Mouse (Mus musculus) limb, embryonic 10.5 days (tissue): ENCODE data around the gene Duox1. TPM values are rescaled to one million over a fixed set of nuclear protein-coding genes. Genes with fewer than 3 reads are reported as not detected.

ENCODE experiments used
- polyA plus RNA-seq: library from polyadenylated mRNA; unstranded; fragments of >200 nt; fragmentation: Nextera tagmentation; extraction: Ambion mirVana; gene quantifications from 2 replicates; pipeline ENCODE4 v1.2.1, GENCODE M21; 2016

Gene Duox1
- polyA plus RNA-seq, 1 experiment from 2014 or later = 0.18 TPM

Other genes starting within 250 kb of the Duox1 start
- 9.8 and 12.1 TPM in 2 replicates for gene Spg11, start 197.3 kb upstream of the Duox1 start, polyA plus RNA-seq
- gene B2m, start 168.0 kb upstream of the Duox1 start, polyA plus RNA-seq = 73.7 and 87.1 TPM in 2 replicates
- gene Trim69, start 155.0 kb upstream of the Duox1 start, polyA plus RNA-seq = 0.08 TPM in 1 of 2 replicates, not detected in the other
- gene Patl2, start 129.5 kb upstream of the Duox1 start, polyA plus RNA-seq = not detected in 2 replicates
- gene Terb2, start 129.4 kb upstream of the Duox1 start, polyA plus RNA-seq = not detected in 2 replicates
- 15.4 and 17.7 TPM in 2 replicates for gene Sord, start 80.9 kb upstream of the Duox1 start, polyA plus RNA-seq
- 0.03 TPM in 1 of 2 replicates, not detected in the other for gene Duox2, start 17.2 kb upstream of the Duox1 start, polyA plus RNA-seq
- gene Duoxa2, start 16.8 kb upstream of the Duox1 start, polyA plus RNA-seq = 0.13 TPM in 1 of 2 replicates, not detected in the other
- gene Duoxa1, start 1.9 kb upstream of the Duox1 start, polyA plus RNA-seq = 0.45 TPM in 1 of 2 replicates, not detected in the other
- gene Shf, start 53.5 kb downstream of the Duox1 start, polyA plus RNA-seq = 5.4 TPM in 2 replicates
- gene Slc28a2, start 110.8 kb downstream of the Duox1 start, polyA plus RNA-seq = 0.09 TPM in 1 of 2 replicates, not detected in the other
- not detected in 2 replicates for gene Gm14085, start 169.3 kb downstream of the Duox1 start, polyA plus RNA-seq